Mouse (Mus musculus): ENCODE data around the gene Ros1. TPM values are rescaled to one million over a fixed set of nuclear protein-coding genes. Genes with fewer than 3 reads are reported as not detected.

Gene Ros1
- polyA plus RNA-seq, 1 experiment from 2014 or later, result not detected

- Histone ChIP-seq H3K36me3 (no peaks in the 10 kb centered on the region), H3K27ac (no peak overlapping the region), H3K4me2 (replicated peaks) (no peak overlapping the region), H3K4me1 (replicated peaks) (peaks cover 21% of the 10 kb centered on the region), H3K9ac (replicated peaks) (no peak overlapping the region), H3K4me3 (replicated peaks) (no peak overlapping the region), H3K27me3 (peaks cover 88% of the 10 kb centered on the region), H3K9me3 (no peaks in the 10 kb centered on the region)
- ATAC-seq, result no peak
- whole genome bisulfite sequencing, result 3% methylated on average over 11 of the region's 11 CpGs
Observed at GRCm38 (mm10) chr10:52028561-52029370, 166.3 kb downstream of the Ros1 start.

- peak; percentile 76 for ATAC-seq
- H3K9ac ChIP-seq (replicated peaks), result peak overlapping the region; percentile 68
- H3K4me3 ChIP-seq (replicated peaks), result peak overlapping the region; percentile 50
- peaks cover 32% of the 10 kb centered on the region for H3K4me1 ChIP-seq (replicated peaks)
- H3K9me3 ChIP-seq, result no peaks in the 10 kb centered on the region
- H3K36me3 ChIP-seq, result no peaks in the 10 kb centered on the region
- H3K4me2 ChIP-seq (replicated peaks), result peak overlapping the region; percentile 94
- under 1% methylated on average over 64 of the region's 68 CpGs for WGBS
- H3K27me3 ChIP-seq, result peaks cover 99% of the 10 kb centered on the region
- H3K27ac ChIP-seq, result no peak overlapping the region
Observed at GRCm38 (mm10) chr10:52027161-52028035, 167.6 kb downstream of the Ros1 start.

GRCm38 (mm10) chr10:52025821-52026220, 169.2 kb downstream of the Ros1 start:
- no peak overlapping the region for H3K4me3 ChIP-seq (replicated peaks)
- no peak overlapping the region for H3K9ac ChIP-seq (replicated peaks)
- no peak overlapping the region for H3K4me2 ChIP-seq (replicated peaks)
- H3K36me3 ChIP-seq, result no peaks in the 10 kb centered on the region
- H3K4me1 ChIP-seq (replicated peaks), result peaks cover 42% of the 10 kb centered on the region
- peaks cover 99% of the 10 kb centered on the region for H3K27me3 ChIP-seq
- ATAC-seq, result no peak
- H3K9me3 ChIP-seq, result no peaks in the 10 kb centered on the region
- no peak overlapping the region for H3K27ac ChIP-seq
- 5% methylated on average over 7 of the region's 7 CpGs for WGBS

GRCm38 (mm10) chr10:52025291-52025690, 169.8 kb downstream of the Ros1 start:
- Histone ChIP-seq H3K36me3 (no peaks in the 10 kb centered on the region), H3K9ac (replicated peaks) (no peak overlapping the region), H3K27me3 (peaks cover 100% of the 10 kb centered on the region), H3K9me3 (no peaks in the 10 kb centered on the region), H3K4me1 (replicated peaks) (peaks cover 42% of the 10 kb centered on the region), H3K27ac (no peak overlapping the region), H3K4me2 (replicated peaks) (no peak overlapping the region), H3K4me3 (replicated peaks) (no peak overlapping the region)
- WGBS, result 0% methylated on average over 1 of the region's 1 CpGs
- no peak for ATAC-seq

- Histone ChIP-seq H3K27ac (no peak overlapping the region), H3K36me3 (no peaks in the 10 kb centered on the region), H3K4me1 (replicated peaks) (peaks cover 33% of the 10 kb centered on the region), H3K9ac (replicated peaks) (no peak overlapping the region), H3K9me3 (no peaks in the 10 kb centered on the region), H3K4me3 (replicated peaks) (no peak overlapping the region), H3K27me3 (peaks cover 97% of the 10 kb centered on the region), H3K4me2 (replicated peaks) (no peak overlapping the region)
- WGBS, result 13% methylated on average over 2 of the region's 2 CpGs
- ATAC-seq, result no peak
Observed at GRCm38 (mm10) chr10:52024053-52024410, 171.0 kb downstream of the Ros1 start.

GRCm38 (mm10) chr10:52023213-52024052, 171.6 kb downstream of the Ros1 start:
- H3K4me3 ChIP-seq (replicated peaks), result peak overlapping the region; percentile 56
- H3K9me3 ChIP-seq, result no peaks in the 10 kb centered on the region
- H3K9ac ChIP-seq (replicated peaks), result no peak overlapping the region
- H3K36me3 ChIP-seq, result no peaks in the 10 kb centered on the region
- H3K4me2 ChIP-seq (replicated peaks), result peak overlapping the region; percentile 96
- WGBS, result 3% methylated on average over 17 of the region's 17 CpGs
- H3K4me1 ChIP-seq (replicated peaks), result peaks cover 31% of the 10 kb centered on the region
- peaks cover 97% of the 10 kb centered on the region for H3K27me3 ChIP-seq
- H3K27ac ChIP-seq, result no peak overlapping the region
- ATAC-seq, result no peak

GRCm38 (mm10) chr10:52022413-52023212, 172.4 kb downstream of the Ros1 start, which contains the start of gene Vgll2:
Vgll2 (plus strand) TSS chr10:52022502.
- WGBS, result under 1% methylated on average over 50 of the region's 60 CpGs
- H3K9me3 ChIP-seq, result no peaks in the 10 kb centered on the region
- H3K27me3 ChIP-seq, result peaks cover 90% of the 10 kb centered on the region
- H3K4me3 ChIP-seq (replicated peaks), result peak within 1 kb of the TSS; percentile 56
- H3K27ac ChIP-seq, result no peak within 1 kb of the TSS
- H3K4me1 ChIP-seq (replicated peaks), result peaks cover 27% of the 10 kb centered on the region
- peak within 1 kb of the TSS; percentile 60 for H3K9ac ChIP-seq (replicated peaks)
- ATAC-seq, result peak; percentile 92
- peak within 1 kb of the TSS; percentile 96 for H3K4me2 ChIP-seq (replicated peaks)
- no peaks in the 10 kb centered on the region for H3K36me3 ChIP-seq

- under 1% methylated on average over 13 of the region's 15 CpGs for WGBS
- peak overlapping the region; percentile 60; the same call in 1 of the 2 replicates for H3K9ac ChIP-seq (replicated peaks)
- peak overlapping the region; percentile 96 for H3K4me2 ChIP-seq (replicated peaks)
Observed at GRCm38 (mm10) chr10:52021736-52022394, 173.2 kb downstream of the Ros1 start.

GRCm38 (mm10) chr10:52021231-52021630, 173.8 kb downstream of the Ros1 start:
- no peaks in the 10 kb centered on the region for H3K36me3 ChIP-seq
- H3K27ac ChIP-seq, result no peak overlapping the region
- 0 out of 2 replicates have a peak overlapping the region, but pooled peaks have one; percentile 96 for H3K4me2 ChIP-seq (replicated peaks)
- no peak for ATAC-seq
- H3K4me3 ChIP-seq (replicated peaks), result no peak overlapping the region
- peaks cover 82% of the 10 kb centered on the region for H3K27me3 ChIP-seq
- under 1% methylated on average over 9 of the region's 9 CpGs for WGBS
- H3K4me1 ChIP-seq (replicated peaks), result peaks cover 20% of the 10 kb centered on the region
- H3K9ac ChIP-seq (replicated peaks), result no peak overlapping the region
- H3K9me3 ChIP-seq, result no peaks in the 10 kb centered on the region

More at GRCm38 (mm10) chr10:52021736-52022394, 173.2 kb downstream of the Ros1 start:
- H3K4me1 ChIP-seq (replicated peaks), result peaks cover 20% of the 10 kb centered on the region
- no peaks in the 10 kb centered on the region for H3K9me3 ChIP-seq
- peak; percentile 65 for ATAC-seq
- no peak overlapping the region for H3K27ac ChIP-seq
- peaks cover 88% of the 10 kb centered on the region for H3K27me3 ChIP-seq
- H3K36me3 ChIP-seq, result no peaks in the 10 kb centered on the region
- peak overlapping the region; percentile 56 for H3K4me3 ChIP-seq (replicated peaks)

GRCm38 (mm10) chr10:52018471-52018870, 176.6 kb downstream of the Ros1 start:
- Histone ChIP-seq H3K9ac (replicated peaks) (no peak overlapping the region), H3K27me3 (peaks cover 54% of the 10 kb centered on the region), H3K4me2 (replicated peaks) (no peak overlapping the region), H3K27ac (no peak overlapping the region), H3K4me3 (replicated peaks) (no peak overlapping the region), H3K36me3 (no peaks in the 10 kb centered on the region), H3K4me1 (replicated peaks) (peaks cover 20% of the 10 kb centered on the region), H3K9me3 (no peaks in the 10 kb centered on the region)
- ATAC-seq, result no peak
- 53% methylated on average over 1 of the region's 1 CpGs for WGBS
